Mouse (Mus musculus): Measurements from ENCODE around the gene Csf3. TPM values are rescaled to one million over a fixed set of nuclear protein-coding genes. Genes with fewer than 3 reads are reported as not detected.
"Not testable (repeated sequence)": the region's sequence is repeated elsewhere in the genome, so short reads cannot be mapped to it uniquely, and the experiment has no call there.

Gene Csf3
- total RNA-seq, 2 experiments from 2014 or later = not detected

- no peak for ATAC-seq (replicated peaks; ENCODE audit: low FRiP score, poor library complexity, severe bottlenecking)
These were observed 22.0 kb downstream of the Csf3 start for GRCm38 (mm10) chr11:98723098-98723497.

GRCm38 (mm10) chr11:98725926-98726506 is 25.0 kb downstream of the Csf3 start:
- no peak for ATAC-seq (replicated peaks; ENCODE audit: low FRiP score, poor library complexity, severe bottlenecking)

DNA sequence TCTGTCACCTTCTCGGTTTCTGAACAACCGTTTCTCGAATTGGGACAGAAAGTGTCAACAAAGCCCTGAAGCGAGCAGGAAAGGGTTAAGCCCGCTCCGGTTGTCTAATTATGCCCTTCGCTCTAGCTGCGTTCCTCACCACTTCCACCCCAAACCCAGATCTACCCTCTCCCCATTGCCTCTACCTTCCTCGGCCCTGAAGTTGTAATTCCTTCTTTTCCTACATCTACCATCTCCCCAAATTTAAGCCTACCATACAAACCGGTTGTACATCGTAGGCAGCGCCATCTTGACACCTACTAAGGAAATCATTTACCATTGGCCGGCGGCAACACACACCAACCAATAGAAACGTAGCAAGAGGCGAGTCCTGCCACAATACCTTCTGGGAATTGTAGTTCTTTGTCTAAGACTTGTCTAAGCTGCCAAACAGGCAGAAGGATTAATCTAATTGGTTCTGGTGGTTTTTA is 28.1 kb downstream of the Csf3 start, which contains the start of gene Med24:
Med24 (minus strand) TSS at position 317 of the 470 bp plus-strand sequence.
- ATAC-seq (replicated peaks; ENCODE audit: low FRiP score, poor library complexity, severe bottlenecking) = peak; percentile 100

DNA sequence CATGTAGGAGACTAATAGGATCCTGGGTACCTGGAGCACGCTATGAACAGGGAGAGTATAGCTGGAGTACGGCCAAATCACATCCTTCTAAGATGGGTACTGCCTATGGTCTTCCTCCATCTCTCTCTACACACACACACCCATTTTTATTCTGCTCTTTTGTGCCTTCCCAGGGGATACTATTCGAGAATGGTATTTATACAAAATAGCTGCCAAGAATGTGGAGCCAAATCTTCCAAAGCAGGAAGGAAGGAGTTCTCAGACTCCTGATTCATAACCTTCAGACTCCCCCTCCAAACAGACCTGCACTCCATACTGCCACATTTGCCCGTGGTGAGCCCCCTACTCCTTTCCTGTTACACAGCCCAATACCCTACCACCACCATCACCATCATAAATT is 29.7 kb downstream of the Csf3 start:
- no peak for ATAC-seq (replicated peaks; ENCODE audit: low FRiP score, poor library complexity, severe bottlenecking)

DNA sequence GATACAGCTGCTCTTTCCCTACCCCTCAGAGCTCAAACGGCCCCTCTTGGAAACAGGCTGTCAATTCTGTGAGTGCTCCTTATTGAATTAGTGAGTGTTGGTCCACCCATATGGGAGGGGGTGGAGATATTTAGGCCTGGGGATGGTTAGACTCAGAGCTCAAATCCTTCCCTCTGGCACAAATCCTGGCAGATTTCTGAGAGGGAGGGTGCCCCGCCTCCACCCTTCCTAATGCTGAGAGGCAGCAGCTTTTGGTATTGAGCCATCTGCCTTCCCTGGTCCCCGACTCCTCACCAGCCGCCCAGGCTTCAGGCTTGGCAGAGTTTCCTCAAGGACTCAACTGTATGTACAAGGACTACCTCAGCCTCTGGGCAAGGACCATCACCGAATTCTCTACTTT is 30.1 kb downstream of the Csf3 start:
- no peak for ATAC-seq (replicated peaks; ENCODE audit: low FRiP score, poor library complexity, severe bottlenecking)

GRCm38 (mm10) chr11:98734020-98734419 is 33.0 kb downstream of the Csf3 start:
- no peak for ATAC-seq (replicated peaks; ENCODE audit: low FRiP score, poor library complexity, severe bottlenecking)

DNA sequence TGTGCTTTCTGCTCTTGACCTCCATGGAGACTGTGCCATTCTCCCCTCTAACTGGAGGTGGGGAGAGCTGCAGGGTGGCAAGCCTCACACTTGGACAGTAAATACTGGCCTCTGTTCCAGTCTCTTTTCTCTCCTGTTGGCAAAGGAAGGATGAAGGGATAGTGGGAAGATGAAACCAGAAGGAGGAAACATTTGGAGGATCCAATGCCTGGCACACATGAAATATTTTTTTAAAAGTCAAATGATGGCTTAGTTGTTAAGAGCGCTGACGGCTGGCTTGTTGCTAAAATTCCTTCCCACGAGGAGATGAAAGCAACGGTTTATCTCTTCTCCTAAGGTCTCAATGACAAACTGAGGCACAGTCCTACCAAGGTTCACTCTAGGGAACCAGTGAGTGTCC is 34.0 kb downstream of the Csf3 start:
- no peak for ATAC-seq (replicated peaks; ENCODE audit: low FRiP score, poor library complexity, severe bottlenecking)

GRCm38 (mm10) chr11:98736176-98736575 is 35.1 kb downstream of the Csf3 start:
- no peak for ATAC-seq (replicated peaks; ENCODE audit: low FRiP score, poor library complexity, severe bottlenecking)

- ATAC-seq (replicated peaks; ENCODE audit: low FRiP score, poor library complexity, severe bottlenecking) = not testable (repeated sequence)
These were observed 36.2 kb downstream of the Csf3 start for GRCm38 (mm10) chr11:98737220-98737619.

GRCm38 (mm10) chr11:98738428-98738911 is 37.4 kb downstream of the Csf3 start:
- no peak for ATAC-seq (replicated peaks; ENCODE audit: low FRiP score, poor library complexity, severe bottlenecking)

GRCm38 (mm10) chr11:98738925-98739324 is 37.9 kb downstream of the Csf3 start:
- ATAC-seq (replicated peaks; ENCODE audit: low FRiP score, poor library complexity, severe bottlenecking) = no peak

GRCm38 (mm10) chr11:98740026-98740392 is 38.9 kb downstream of the Csf3 start:
- peak; percentile 17; the same call in 1 of the 2 replicates for ATAC-seq (replicated peaks; ENCODE audit: low FRiP score, poor library complexity, severe bottlenecking)

DNA sequence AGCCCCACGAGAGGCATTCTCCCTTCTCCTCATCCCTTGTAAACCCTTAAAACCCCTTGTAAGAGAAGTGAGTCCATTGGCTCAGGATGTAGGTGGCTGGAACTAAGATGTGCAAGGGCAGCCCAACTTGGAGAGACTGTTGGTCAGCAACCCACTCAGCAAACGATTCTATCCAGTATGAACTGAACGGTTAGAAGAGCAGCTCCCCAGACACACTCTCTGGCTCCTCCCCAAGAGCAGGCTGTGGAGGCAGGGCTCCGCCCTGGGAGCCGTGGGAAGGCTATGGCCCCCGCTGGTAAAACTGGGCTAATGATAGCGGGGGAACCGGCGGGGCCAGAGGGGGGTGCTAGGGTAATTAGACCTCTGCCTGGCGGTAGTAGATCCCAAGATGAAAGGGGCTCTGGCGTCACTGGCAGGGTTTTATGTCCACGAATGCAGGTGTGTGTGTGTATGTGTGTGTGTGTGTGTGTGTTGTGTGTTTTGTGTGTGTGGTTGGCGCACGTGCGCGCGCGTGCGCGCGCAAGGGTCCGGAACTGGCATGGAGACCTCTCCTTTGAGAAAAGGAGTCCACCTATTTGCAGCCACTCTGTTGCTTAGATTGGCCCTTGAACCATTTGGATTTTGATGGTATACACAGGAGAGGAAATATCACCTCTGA is 39.5 kb downstream of the Csf3 start, which contains the start of gene Thra:
Thra (plus strand) TSS at position 246 of the 658 bp plus-strand sequence.
- ATAC-seq (replicated peaks; ENCODE audit: low FRiP score, poor library complexity, severe bottlenecking) = peak; percentile 84

DNA sequence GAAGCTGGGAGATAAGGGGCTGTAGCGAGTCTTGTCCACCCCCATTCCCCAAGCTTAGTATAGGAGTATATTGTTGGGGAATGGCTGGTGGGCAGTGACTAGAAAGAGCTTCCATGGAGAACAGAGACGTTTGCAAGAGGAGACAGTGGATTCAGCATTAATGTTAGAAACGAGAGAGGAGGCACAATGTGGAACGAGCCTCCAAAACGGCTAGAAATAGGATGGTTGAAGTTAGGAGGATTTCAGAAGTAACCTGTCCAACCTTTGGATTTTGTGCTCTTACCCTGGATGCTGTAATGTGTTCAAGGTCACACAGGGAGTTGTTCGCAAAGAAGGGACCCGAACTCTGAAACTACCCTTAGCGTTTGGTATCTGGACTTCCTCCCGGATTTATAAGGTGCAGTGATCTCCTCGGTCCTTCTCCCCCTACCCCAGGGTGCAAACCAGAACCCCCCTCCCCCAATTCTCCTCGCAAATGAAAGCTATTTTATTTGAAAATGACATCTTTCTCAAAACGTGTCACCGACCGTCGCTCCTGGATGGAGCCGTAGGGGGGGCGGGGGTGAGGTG is 40.1 kb downstream of the Csf3 start:
- ATAC-seq (replicated peaks; ENCODE audit: low FRiP score, poor library complexity, severe bottlenecking) = no peak

GRCm38 (mm10) chr11:98741622-98742396 is 40.7 kb downstream of the Csf3 start:
- ATAC-seq (replicated peaks; ENCODE audit: low FRiP score, poor library complexity, severe bottlenecking) = peak; percentile 76

- peak; percentile 37 for ATAC-seq (replicated peaks; ENCODE audit: low FRiP score, poor library complexity, severe bottlenecking)
These were observed 41.6 kb downstream of the Csf3 start for GRCm38 (mm10) chr11:98742397-98743291.

DNA sequence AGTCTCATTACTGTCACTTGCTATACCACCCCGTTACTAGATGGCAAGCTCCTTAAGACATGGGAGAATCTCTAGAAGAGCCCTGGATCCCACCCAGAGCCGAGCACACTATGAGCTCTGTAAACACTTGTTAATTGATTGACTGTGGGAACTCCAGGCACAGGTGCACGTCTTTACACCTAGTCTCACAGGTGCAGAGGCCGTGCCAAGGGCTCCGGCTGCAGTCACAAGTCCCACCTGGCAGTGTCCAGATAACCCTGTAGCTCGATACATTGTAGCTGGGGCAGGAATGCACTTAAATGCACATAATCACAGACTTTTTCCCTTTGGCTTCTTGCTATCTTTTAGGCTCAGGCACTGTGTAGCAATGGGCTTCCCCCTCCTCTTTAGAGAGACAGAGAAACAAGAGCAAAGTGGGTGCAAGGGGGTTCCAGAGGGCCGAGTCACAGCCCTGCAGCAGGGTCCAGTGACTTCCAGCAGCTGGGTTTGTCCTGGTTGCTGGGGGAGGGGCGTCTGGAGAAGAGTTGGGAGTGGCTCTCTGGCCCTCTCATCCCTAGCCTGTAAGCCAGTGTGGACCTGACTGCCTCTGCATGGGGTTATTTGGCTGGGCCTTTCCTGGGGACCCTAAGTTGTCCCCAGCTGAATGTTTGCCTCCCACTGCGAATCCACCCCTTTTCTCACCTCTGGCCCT is 42.7 kb downstream of the Csf3 start:
- ATAC-seq (replicated peaks; ENCODE audit: low FRiP score, poor library complexity, severe bottlenecking) = no peak

DNA sequence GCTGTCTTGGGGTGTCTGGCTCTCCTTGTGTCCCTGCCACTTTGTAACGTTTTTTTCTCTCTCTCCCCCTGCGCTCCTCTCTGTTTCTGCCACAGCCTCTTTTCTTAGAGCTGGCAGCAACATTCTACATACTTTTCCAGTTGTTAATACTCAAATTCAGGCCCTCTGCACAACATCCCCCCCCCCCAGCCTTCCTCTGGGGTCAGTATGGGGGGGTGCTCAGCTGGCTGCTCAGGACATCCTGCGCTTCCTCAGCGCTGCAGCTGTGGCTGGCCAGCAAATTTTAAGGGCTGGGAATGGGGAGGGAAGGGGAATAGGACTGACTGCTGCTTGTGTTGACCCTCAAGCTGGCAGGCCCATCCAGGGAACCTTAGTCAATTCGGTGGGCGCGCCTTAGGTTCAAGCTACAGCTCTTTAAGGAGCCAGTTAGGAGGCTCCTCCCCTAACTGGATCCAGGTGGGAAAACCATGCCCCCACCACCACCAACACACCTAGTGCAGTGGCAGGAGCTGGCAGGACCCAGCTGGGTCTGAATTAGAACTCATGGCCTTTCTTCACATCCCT is 43.5 kb downstream of the Csf3 start:
- ATAC-seq (replicated peaks; ENCODE audit: low FRiP score, poor library complexity, severe bottlenecking) = no peak

Measured in erythroid progenitor cell, adult 5-6 weeks (primary cell).